Mouse (Mus musculus) erythroblast, embryonic 14.5 days (primary cell): Measurements from ENCODE around the gene Golgb1. TPM values are rescaled to one million over a fixed set of nuclear protein-coding genes. Genes with fewer than 3 reads are reported as not detected.
A peak's percentile ranks its signal among the peaks of the same experiment; 100 is the strongest.

Experiments used
- H3K27me3 ChIP-seq: 2 replicates; pipeline ENCODE4 v1.6.1; 2012; ENCODE audit warnings: inconsistent platforms; ENCODE audit not compliant: control insufficient read depth
- H3K36me3 ChIP-seq: 2 replicates; pipeline ENCODE4 v1.6.1; 2012; ENCODE audit warnings: mild to moderate bottlenecking, inconsistent platforms; ENCODE audit not compliant: control insufficient read depth
- H3K4me1 ChIP-seq: 2 replicates; pipeline ENCODE4 v1.6.1; 2012; ENCODE audit warnings: inconsistent platforms; ENCODE audit not compliant: control insufficient read depth
- H3K4me3 ChIP-seq: replicated peaks from 2 replicates; pipeline ENCODE3; 2012; ENCODE audit warnings: moderate library complexity, mild to moderate bottlenecking, inconsistent platforms
- H3K9me3 ChIP-seq: 2 replicates; pipeline ENCODE4 v1.6.1; 2012; ENCODE audit warnings: low read length, inconsistent platforms, mixed read lengths; ENCODE audit not compliant: control insufficient read depth
- GATA1 ChIP-seq: IDR thresholded peaks from 2 replicates; pipeline ENCODE4 v1.6.1; 2012; ENCODE audit warnings: low read length, inconsistent platforms, mixed read lengths
- TAL1 ChIP-seq: IDR thresholded peaks from 3 replicates; pipeline ENCODE4 v1.6.1; 2012; ENCODE audit warnings: low read length, inconsistent platforms, mixed read lengths
- polyA plus RNA-seq: library from polyadenylated mRNA; stranded (reverse); fragments of >175 nt; gene quantifications from 2 replicates; pipeline ENCODE4 v1.2.3, GENCODE M21; 2012

Golgb1 gene
- polyA plus RNA-seq, 1 experiment: 1.5 TPM

DNA sequence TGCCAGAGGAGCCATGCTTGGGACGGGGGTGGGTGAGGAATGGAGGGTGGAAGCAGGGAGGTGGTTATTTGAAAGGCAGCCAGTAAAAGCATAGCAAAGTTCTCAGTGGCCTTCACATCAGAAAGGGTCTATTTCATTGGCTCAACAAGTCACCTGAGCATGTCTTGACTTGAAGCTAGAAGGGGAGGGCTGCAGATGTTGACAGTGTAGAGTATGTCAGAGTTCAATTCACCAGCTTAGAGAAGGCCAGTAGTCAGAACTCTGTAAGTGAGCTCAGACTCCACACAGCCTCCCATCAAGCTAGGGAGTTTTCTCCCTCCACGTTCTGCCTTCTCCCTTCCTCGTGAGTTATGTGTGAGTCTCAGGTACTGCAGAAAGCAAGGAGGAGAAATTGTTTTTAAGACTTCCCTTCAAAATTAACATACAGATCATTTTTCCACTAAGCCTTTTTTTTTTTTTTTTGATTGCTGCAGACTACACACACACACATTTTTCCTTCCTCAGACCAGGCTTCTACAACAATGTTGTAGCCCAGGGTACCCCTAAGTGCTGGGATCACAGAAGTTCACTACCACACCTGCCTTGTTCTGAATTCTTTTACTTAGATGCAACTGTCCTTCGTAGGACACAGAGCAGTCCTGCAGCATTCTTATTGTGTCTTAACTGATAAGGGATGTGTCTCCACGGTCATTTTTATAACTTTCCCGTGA lies 59.3 kb downstream of the Golgb1 start:
- peaks cover 15% of the 10 kb centered on the region for H3K4me1 ChIP-seq
- TF ChIP-seq GATA1 (no peak), TAL1 (no peak)
- H3K36me3 ChIP-seq: peaks cover 41% of the 10 kb centered on the region
- no peaks in the 10 kb centered on the region for H3K27me3 ChIP-seq
- no peaks in the 10 kb centered on the region for H3K9me3 ChIP-seq
- peak overlapping the region; percentile 39 for H3K4me3 ChIP-seq

GRCm38 (mm10) chr16:36934841-36935620 lies 60.1 kb downstream of the Golgb1 start, which contains the start of gene Hcls1:
Gene Hcls1, plus strand, starts transcription at chr16:36934983.
- H3K27me3 ChIP-seq: no peaks in the 10 kb centered on the region

GRCm38 (mm10) chr16:36935814-36936213 lies 60.9 kb downstream of the Golgb1 start:
- no peak for TF ChIP-seq TAL1
- no peak for TF ChIP-seq GATA1
- Histone ChIP-seq H3K4me3 (no peak overlapping the region), H3K4me1 (peaks cover 14% of the 10 kb centered on the region), H3K9me3 (no peaks in the 10 kb centered on the region), H3K27me3 (no peaks in the 10 kb centered on the region), H3K36me3 (peaks cover 26% of the 10 kb centered on the region)

More at GRCm38 (mm10) chr16:36934841-36935620, 60.1 kb downstream of the Golgb1 start, which contains the start of gene Hcls1:
- TF ChIP-seq TAL1 (no peak), GATA1 (no peak)
- no peaks in the 10 kb centered on the region for H3K9me3 ChIP-seq
- H3K4me1 ChIP-seq: peaks cover 15% of the 10 kb centered on the region
- peak within 1 kb of the TSS; percentile 39 for H3K4me3 ChIP-seq
- peaks cover 34% of the 10 kb centered on the region for H3K36me3 ChIP-seq

- H3K36me3 ChIP-seq: no peaks in the 10 kb centered on the region
Observed at GRCm38 (mm10) chr16:36941137-36941727, 66.3 kb downstream of the Golgb1 start.

GRCm38 (mm10) chr16:36941895-36942294 lies 67.0 kb downstream of the Golgb1 start:
- Histone ChIP-seq H3K27me3 (no peaks in the 10 kb centered on the region), H3K4me3 (no peak overlapping the region), H3K4me1 (no peaks in the 10 kb centered on the region), H3K36me3 (no peaks in the 10 kb centered on the region), H3K9me3 (no peaks in the 10 kb centered on the region)
- TF ChIP-seq GATA1 (no peak), TAL1 (no peak)

More at GRCm38 (mm10) chr16:36941137-36941727, 66.3 kb downstream of the Golgb1 start:
- no peak for TF ChIP-seq GATA1
- no peak for TF ChIP-seq TAL1
- no peaks in the 10 kb centered on the region for H3K9me3 ChIP-seq
- H3K27me3 ChIP-seq: no peaks in the 10 kb centered on the region
- H3K4me1 ChIP-seq: no peaks in the 10 kb centered on the region; the same call in 1 of the 2 replicates
- H3K4me3 ChIP-seq: no peak overlapping the region

DNA sequence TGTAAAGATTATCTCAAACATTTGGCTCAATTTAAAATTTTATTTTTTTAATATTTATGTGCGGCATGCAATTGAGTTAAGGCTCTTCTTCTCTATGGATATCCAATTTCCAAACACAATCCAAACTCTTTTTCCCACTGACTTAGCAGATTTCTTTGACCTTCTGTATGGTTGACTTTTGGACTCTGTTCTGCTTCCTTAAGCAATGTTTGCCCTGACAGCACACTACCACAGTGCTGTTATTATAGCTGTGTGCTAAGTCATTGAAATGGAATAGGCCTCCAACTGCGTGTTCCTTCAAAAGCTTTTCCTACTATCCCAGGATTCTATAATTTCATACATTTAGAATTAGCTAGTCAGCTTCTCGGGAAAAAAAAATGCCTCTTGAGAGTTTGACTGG lies 68.7 kb downstream of the Golgb1 start:
- no peak overlapping the region for H3K4me3 ChIP-seq
- no peaks in the 10 kb centered on the region for H3K36me3 ChIP-seq

DNA sequence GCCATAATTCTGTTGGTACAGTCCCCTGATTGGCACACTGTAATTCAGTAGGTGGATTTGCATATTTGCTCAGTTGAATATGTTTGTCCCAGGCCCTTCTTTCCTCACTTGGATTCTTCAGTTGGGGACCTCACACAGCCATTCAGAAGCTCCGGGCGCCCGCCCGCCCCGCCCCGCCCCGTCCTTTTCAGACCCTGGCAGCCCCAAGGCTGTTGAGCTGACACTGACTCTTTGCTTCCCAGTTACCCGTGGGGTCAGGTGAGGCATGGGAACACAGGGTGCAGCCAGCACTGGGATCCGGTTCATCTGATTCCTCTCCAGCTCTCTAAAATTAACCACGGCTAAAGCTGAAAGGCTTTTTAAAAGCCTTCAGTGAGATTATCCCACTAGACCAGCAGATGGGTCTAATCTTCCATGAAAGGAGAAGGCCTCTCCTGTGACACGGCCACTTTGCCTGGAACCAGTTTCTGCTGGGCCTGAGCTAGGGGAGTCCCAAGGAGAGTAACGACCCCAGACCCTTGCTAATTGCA lies 70.0 kb downstream of the Golgb1 start:
- Histone ChIP-seq H3K9me3 (no peaks in the 10 kb centered on the region), H3K4me3 (no peak overlapping the region), H3K27me3 (no peaks in the 10 kb centered on the region), H3K36me3 (no peaks in the 10 kb centered on the region), H3K4me1 (no peaks in the 10 kb centered on the region)
- no peak for TF ChIP-seq GATA1
- TF ChIP-seq TAL1: no peak

More for the DNA sequence above, 68.7 kb downstream of the Golgb1 start:
- Histone ChIP-seq H3K27me3 (no peaks in the 10 kb centered on the region), H3K4me1 (no peaks in the 10 kb centered on the region), H3K9me3 (no peaks in the 10 kb centered on the region)
- TF ChIP-seq TAL1 (no peak), GATA1 (no peak)

- no peaks in the 10 kb centered on the region for H3K36me3 ChIP-seq
- H3K4me3 ChIP-seq: no peak overlapping the region
- H3K4me1 ChIP-seq: no peaks in the 10 kb centered on the region
- no peak for TF ChIP-seq GATA1
- TF ChIP-seq TAL1: no peak
- no peaks in the 10 kb centered on the region for H3K27me3 ChIP-seq
- no peaks in the 10 kb centered on the region for H3K9me3 ChIP-seq
Observed at GRCm38 (mm10) chr16:36946459-36947159, 71.7 kb downstream of the Golgb1 start.
